Mouse (Mus musculus) megakaryocyte, adult 5-6 weeks (primary cell): ENCODE measurements around the gene Homer1. TPM values are rescaled to one million over a fixed set of nuclear protein-coding genes. Genes with fewer than 3 reads are reported as not detected.
A peak's percentile ranks its signal among the peaks of the same experiment; 100 is the strongest.

Experiments used
- ATAC-seq: 2 replicates; pipeline ENCODE4 v1.8.0; 2016; ENCODE audit warnings: mild to moderate bottlenecking, inconsistent platforms; ENCODE audit not compliant: poor library complexity, severe bottlenecking
- total RNA-seq, 2 experiments: library from RNA; stranded (forward) in 1 of 2; stranded (reverse) in 1 of 2; fragments of 153-499, 151-499 nt in 1 of 2; fragments of 221-1000, 200-1000 nt in 1 of 2; gene quantifications; 2 replicates each; pipeline versions ENCODE4 v1.2.3 to v1.2.4; 2015 to 2017

The Homer1 gene
- total RNA-seq, 2 experiments from 2014 or later, result 18.8 to 20.5 TPM

GRCm38 (mm10) chr13:93338394-93338793, 39.0 kb downstream of the Homer1 start:
- no peak for ATAC-seq

DNA sequence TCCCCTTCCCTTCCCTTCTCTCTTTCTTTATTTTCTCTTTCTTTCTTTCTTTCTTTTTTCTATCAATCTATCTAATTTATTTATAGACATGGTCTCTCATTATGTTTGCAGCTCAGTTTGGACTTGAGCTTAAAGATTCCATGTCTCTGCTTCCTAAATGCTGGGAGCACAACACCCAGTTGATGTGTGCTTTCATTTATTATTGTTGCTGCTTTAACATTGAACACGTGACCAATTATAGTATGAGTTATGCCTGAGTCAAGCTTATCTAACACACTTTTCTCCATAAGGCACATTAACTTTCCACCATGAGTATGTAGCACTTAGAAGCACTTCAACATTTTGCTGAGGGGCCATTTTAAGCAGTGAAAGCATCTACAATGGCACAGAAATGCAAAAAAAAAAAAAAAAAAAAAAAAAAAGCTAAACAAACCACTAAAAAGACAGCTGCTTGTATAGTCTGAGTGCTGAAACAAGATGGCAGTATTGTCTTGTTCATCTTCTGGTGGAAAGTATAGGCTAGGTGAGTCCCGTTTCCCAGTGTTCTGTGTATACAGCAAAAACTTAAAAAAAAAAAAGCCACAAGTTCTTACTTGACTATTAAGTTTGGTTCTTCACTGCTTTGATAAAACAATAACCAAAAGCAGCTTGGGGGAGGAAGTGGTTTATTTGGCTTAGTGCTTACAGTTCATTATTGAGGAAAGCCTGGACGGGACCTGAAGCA, 41.3 kb downstream of the Homer1 start:
- no peak for ATAC-seq

DNA sequence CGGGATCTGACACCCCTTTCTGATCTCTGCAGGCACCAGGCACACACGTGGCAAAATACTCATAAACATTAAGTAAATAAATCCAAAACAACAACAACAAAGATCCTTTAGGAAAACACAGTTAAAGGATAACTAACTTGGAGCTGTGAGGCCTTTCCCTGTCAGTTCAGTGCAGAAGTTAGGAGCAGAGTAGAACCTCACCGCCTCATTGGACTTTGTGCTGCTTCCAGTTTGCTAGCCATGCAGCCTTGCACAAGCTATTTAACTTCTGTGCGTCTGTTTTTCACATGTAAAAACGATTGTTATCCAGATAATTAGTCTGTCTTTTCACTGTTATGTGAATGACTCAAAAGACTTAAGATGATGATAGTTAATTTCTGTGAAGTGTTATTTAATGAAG, 43.2 kb downstream of the Homer1 start:
- no peak for ATAC-seq

GRCm38 (mm10) chr13:93344395-93344794, 45.0 kb downstream of the Homer1 start:
- no peak for ATAC-seq

GRCm38 (mm10) chr13:93345854-93346253, 46.4 kb downstream of the Homer1 start:
- no peak for ATAC-seq

DNA sequence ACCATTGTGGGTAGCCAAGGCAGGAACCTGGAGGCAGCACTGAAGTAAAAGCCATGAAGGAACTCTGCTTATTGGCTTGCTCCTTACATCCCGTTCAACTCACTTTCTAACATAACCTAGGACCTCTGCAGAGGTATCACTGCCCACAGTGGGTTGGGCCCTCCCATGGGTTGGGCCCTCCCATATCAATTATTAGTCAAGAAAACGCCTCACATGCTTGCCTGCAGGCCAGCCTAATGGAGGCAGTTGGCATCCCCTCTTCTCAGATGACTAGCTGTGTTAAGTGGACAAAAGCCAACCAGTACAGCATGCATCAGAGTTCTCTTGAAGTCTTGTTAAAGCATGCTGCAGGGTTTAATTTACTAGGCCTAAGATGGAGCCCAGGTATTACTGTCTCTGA, 52.6 kb downstream of the Homer1 start:
- no peak for ATAC-seq

DNA sequence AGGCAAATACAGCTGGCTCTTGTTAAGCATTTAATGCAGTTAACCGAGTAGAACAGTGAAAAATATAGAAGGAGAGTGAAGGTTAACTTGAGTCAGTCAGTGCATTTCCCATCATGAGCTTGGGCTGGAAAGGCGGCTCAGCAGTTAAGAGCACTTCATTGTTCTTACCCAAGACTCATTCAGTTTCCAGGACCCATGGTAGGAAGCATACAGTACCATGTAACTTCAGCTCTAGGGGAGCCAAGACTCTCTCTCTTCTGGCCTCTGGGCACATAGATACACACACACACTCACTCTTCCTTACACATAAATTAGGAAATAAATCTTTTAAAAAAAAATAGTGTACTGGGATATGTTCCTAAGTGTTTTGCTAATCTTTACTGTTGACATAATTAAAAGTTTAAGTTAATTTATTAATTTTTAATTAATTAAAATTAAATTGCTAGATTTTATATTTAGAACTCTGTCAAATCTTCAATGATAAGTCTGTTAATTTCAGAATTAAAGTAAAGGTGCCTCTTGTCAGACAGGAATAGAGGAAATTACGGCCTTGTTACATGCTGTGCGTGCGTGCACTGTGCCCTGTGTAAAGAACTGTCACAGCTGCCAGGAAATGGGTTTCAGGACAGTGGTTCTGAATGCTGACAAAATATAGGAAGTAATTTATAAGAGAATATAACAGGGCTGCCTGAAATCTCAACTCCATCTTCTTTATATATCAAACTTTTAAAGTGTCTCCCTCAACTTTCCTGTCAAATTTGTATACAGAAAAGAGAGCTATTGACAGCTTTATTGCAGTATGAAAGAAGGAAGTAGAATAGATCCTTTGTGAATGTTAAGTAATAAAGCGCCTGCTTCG, 55.2 kb downstream of the Homer1 start:
- ATAC-seq, result peak; percentile 79

DNA sequence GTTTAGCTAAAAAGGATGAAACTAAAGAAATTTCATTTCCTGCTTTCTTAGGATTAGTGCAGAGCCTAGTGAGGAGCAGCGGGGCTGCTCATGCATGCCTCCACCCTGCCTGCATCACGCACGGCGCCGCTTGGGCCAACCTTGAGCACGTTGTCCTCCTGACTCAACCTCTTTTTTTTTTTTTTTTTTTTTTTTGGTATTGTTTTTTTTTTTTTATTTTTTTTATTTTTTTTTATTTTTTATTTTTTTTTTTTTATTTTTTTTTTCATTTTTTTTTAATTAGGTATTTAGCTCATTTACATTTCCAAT, 55.8 kb downstream of the Homer1 start:
- peak; percentile 93 for ATAC-seq

DNA sequence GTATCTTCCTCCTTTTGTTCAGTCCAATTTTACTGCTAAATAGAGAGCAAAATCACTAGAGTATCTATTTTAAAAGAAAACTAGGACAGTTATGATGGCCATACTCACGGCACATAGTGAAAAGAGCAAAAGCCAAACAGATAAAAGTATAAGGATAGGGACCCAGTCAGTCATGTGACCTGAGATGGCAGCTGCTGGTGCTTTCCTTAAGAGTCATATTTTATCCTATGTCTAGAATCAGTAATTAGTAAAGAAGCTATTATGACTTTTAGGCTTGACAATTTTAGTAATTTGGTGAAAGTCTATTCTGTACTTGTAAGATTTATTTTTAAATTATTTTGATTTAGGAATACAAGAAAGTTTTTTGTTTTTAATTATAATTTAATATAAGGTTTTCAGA, 59.1 kb downstream of the Homer1 start:
- ATAC-seq, result no peak

GRCm38 (mm10) chr13:93367555-93367954, 68.1 kb downstream of the Homer1 start:
- ATAC-seq, result no peak

DNA sequence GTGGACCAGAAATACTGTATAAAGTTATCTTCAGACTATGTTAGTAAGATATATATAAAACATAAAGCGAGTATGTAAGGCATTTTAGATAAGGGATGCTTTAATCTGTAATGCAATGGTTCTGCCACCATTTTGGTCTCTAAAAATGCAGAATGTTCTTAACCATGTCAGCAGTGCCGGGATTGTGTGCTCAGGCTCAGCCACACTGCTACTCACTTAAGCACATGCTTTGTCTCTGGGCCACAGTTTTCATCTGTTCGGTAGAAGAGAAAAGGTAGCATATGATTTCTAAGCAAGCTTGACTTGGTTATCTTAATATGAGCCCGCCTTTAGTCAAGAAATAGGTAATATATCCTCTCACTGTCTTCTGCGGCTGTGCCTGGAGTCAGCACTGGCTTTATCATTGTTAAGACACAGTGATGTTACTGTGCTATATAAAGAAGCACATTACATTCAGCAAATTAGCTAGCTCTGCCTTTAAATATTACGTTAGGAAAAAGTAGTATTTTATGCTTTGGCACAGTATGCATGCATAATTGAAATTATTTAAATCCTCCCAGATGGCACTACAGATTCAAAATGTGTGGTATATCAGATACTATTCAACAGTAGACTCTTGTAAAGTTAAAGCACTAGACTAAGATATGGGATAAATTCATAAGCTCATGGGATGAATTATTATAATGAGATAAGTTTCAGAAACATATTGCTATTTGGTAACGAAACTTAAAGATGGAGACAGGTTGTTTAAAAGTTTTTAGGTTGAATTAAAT, 69.6 kb downstream of the Homer1 start:
- no peak for ATAC-seq

GRCm38 (mm10) chr13:93374457-93374856, 75.0 kb downstream of the Homer1 start:
- ATAC-seq, result no peak

GRCm38 (mm10) chr13:93378493-93378892, 79.1 kb downstream of the Homer1 start:
- no peak for ATAC-seq

DNA sequence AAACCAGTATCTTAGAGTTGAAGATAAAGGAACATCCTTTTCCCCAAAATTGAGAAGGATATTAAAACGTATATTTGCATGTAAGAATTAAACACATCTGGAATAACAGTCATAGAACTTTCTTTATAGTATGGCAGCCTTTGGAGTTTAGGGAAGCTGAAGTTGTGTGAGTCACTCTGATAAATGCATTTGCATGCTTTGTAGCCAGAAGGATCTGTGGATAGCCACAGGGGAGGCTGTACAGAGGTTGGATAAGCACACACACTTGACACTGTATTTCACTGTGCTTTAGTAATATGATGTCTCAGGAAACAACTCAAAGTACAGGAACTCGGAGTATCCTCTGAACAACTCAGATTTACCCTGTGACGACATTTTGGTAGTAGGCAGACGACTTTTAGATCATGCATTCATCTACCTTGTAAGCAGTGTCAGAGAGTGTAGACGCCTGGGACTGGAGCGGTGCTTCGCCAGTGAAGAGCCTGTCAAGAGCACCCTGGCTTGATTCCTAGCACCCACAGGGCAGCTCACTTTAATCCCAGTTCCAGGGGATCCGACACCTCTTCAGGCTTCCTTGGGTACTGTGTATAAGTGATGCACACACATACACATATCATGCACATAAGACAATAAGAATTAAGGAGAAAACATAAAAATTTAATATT, 81.1 kb downstream of the Homer1 start:
- ATAC-seq, result no peak

GRCm38 (mm10) chr13:93381301-93381700, 81.9 kb downstream of the Homer1 start:
- ATAC-seq, result no peak

- ATAC-seq, result no peak
Measured at GRCm38 (mm10) chr13:93383092-93383491, 83.7 kb downstream of the Homer1 start.

GRCm38 (mm10) chr13:93383620-93384019, 84.2 kb downstream of the Homer1 start:
- ATAC-seq, result no peak

- ATAC-seq, result no peak
Measured at GRCm38 (mm10) chr13:93384481-93384880, 85.0 kb downstream of the Homer1 start.

DNA sequence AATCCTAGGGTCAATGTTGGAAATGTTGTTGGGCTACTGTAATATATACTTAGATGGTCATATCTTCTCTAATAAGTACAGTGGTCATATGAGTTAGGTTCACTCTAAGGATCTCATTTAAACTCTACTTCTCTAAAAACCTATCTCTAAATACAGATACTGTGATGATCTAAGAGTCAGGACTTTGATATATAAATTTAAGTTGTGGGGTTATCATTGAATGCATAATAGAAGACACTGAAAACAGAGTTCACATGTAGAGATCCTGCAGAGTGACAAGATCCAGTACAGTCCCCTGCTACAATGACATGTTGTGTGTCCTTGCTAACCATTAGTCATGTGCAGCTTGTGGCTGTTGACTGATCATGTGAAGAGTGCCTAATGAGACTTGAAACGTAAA, 85.7 kb downstream of the Homer1 start:
- ATAC-seq, result no peak

DNA sequence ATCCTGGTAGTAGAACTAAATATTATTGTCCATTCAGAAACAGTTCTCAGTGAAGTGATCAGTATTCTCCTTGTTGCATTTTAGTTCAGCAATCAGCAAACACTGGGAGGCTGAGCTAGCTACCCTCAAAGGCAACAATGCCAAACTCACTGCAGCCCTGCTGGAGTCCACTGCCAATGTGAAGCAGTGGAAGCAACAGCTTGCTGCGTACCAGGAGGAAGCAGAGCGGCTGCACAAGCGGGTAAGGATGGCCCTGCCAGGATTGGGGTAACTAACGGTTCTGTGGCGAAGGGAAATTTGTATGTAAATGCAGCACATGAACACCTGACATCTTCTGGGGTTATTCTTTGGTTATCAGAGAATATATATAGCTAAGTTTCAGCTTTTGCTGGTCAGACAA, 88.0 kb downstream of the Homer1 start:
- ATAC-seq, result no peak

GRCm38 (mm10) chr13:93388594-93389241, 89.3 kb downstream of the Homer1 start:
- peak; percentile 52 for ATAC-seq
